Mouse (Mus musculus) liver, embryonic 12.5 days (tissue): ENCODE results near the gene Cldn10. TPM values are rescaled to one million over a fixed set of nuclear protein-coding genes. Genes with fewer than 3 reads are reported as not detected.
A peak's percentile ranks its signal among the peaks of the same experiment; 100 is the strongest.

Experiments used
- ATAC-seq: fragments of 200-750 bp; cut with Nextera tagmentation; 2 replicates; pipeline ENCODE4 v1.8.0; 2017; ENCODE audit warnings: moderate number of reproducible peaks, mild to moderate bottlenecking, moderate library complexity
- H3K27ac ChIP-seq: fragments of 300-500 bp; sonication (generic); 2 replicates; pipeline ENCODE4 v1.5.1; 2016; ENCODE audit warnings: mild to moderate bottlenecking
- H3K27me3 ChIP-seq: fragments of 300-500 bp; sonication (generic); replicated peaks from 2 replicates; pipeline ENCODE4 v1.6.1; 2016; ENCODE audit warnings: mild to moderate bottlenecking, moderate library complexity
- H3K36me3 ChIP-seq: fragments of 300-500 bp; sonication (generic); 2 replicates; pipeline ENCODE4 v1.6.1; 2016; ENCODE audit warnings: mild to moderate bottlenecking, moderate library complexity
- H3K4me1 ChIP-seq: fragments of 300-500 bp; sonication (generic); 2 replicates; pipeline ENCODE4 v1.6.1; 2016
- H3K4me2 ChIP-seq: fragments of 300-500 bp; sonication (generic); 2 replicates; pipeline ENCODE4 v1.6.1; 2016; ENCODE audit warnings: mild to moderate bottlenecking, moderate library complexity
- H3K4me3 ChIP-seq: fragments of 300-500 bp; sonication (generic); 2 replicates; pipeline ENCODE4 v1.5.1; 2016; ENCODE audit warnings: mild to moderate bottlenecking, moderate library complexity
- H3K9ac ChIP-seq: fragments of 300-500 bp; sonication (generic); 2 replicates; pipeline ENCODE4 v1.6.1; 2016; ENCODE audit warnings: mild to moderate bottlenecking, moderate library complexity
- H3K9me3 ChIP-seq: fragments of 300-500 bp; sonication (generic); replicated peaks from 2 replicates; pipeline ENCODE4 v1.6.1; 2016; ENCODE audit warnings: mild to moderate bottlenecking, moderate library complexity
- WGBS: fragments of 180-500 bp; shearing (Covaris S2); methylation state at CpG from one replicate; pipeline ENCODE4 v1.1.7; 2016; ENCODE audit not compliant: insufficient replicate concordance; 5-methylcytosine and 5-hydroxymethylcytosine counted together
- polyA plus RNA-seq: library from polyadenylated mRNA; unstranded; fragments of >200 nt; fragmentation: Nextera tagmentation; extraction: Ambion mirVana; gene quantifications from 2 replicates; pipeline ENCODE4 v1.2.1, GENCODE M21; 2016

The Cldn10 gene
- polyA plus RNA-seq, 1 experiment from 2014 or later: 0.30 TPM

DNA sequence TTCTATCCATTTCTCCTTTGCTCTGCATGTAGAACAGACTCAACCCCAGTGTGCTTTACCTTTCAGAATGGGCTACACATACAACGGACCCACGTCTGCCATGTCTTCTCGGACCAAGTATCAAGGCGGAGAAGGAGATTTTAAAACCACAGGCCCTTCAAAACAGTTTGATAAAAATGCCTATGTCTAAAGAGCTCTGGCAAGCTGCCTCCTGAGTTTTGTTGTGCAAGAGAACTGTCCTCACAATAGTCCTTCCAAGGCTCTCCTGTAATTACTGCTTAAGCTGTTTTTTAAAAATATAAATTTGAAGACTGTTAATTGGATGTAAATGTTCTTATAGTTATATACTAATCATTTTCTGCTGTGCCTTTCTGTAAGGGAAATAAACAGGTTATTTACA lies 86.4 kb downstream of the Cldn10 start:
- H3K4me2 ChIP-seq: no peak overlapping the region
- H3K27me3 ChIP-seq: no peaks in the 10 kb centered on the region
- no peaks in the 10 kb centered on the region for H3K9me3 ChIP-seq
- H3K36me3 ChIP-seq: peaks cover 14% of the 10 kb centered on the region; the same call in 1 of the 2 replicates
- no peak overlapping the region for H3K4me3 ChIP-seq
- no peak for ATAC-seq
- H3K27ac ChIP-seq: no peak overlapping the region
- 44% methylated on average over 4 of the region's 4 CpGs for WGBS
- H3K4me1 ChIP-seq: peaks cover 13% of the 10 kb centered on the region
- no peak overlapping the region for H3K9ac ChIP-seq

DNA sequence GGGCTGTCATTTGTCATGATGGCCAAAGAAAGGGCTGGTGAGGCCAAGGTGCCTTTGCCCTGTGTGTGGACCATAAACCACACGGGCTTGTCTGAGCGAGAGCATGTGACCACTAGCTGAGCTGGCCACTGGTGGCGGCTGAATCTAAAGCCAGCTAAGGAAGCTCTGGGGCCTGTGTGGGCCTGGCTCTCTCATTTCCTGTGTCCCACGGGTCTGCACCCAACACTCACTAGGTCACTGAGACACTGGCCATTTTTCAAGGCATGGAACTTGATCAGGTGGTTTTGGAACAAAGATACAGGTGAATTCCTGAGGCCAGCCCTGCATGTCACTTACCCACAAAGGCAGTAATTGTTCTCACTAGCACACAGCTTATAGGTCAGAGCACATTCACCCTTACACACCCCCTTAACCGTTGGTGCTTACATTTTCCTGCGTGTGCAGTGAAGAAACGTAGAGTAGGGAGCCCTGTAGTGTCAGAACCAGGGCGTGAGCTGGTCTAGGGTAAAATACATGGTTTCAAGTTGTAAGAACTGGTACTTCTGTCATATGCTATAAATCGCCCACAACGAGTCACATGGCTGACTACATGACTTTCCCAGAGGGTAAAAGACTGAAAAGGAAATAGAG lies 87.2 kb downstream of the Cldn10 start:
- H3K9me3 ChIP-seq: no peaks in the 10 kb centered on the region
- peaks cover 20% of the 10 kb centered on the region; the same call in 1 of the 2 replicates for H3K36me3 ChIP-seq
- no peak overlapping the region for H3K9ac ChIP-seq
- peaks cover 5% of the 10 kb centered on the region for H3K4me1 ChIP-seq
- H3K4me3 ChIP-seq: no peak overlapping the region
- H3K27ac ChIP-seq: no peak overlapping the region
- no peak overlapping the region for H3K4me2 ChIP-seq
- no peak for ATAC-seq
- H3K27me3 ChIP-seq: no peaks in the 10 kb centered on the region
- 66% methylated on average over 10 of the region's 10 CpGs for WGBS

DNA sequence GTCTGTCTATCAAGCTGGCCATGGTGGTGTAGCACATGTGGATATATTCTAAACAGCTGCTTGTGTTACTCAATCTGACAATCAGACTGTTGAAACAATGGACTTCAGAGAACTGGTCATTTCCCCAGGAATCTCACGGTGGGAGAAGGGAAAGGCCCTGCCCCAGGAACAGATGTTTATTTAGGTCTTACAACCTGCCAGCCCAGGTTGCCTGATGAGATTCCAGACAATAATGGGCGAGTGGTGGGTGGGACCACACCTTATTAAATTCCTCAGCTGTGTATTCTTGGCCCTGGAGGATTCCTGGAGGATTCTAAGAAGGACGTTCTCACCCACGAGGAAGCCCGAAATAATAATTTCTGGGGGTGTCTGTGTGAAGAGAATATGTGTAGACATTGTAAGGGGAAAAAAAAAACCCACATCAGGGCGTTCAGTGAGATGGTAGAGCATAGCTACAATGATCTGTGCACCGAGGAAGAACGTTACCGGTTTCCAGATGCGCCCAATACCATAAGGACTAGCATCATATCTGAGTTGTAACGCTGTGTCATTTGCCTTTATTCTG lies 90.7 kb downstream of the Cldn10 start:
- H3K9ac ChIP-seq: no peak overlapping the region
- WGBS: 81% methylated on average over 11 of the region's 11 CpGs
- no peaks in the 10 kb centered on the region for H3K27me3 ChIP-seq
- H3K4me1 ChIP-seq: peaks cover 15% of the 10 kb centered on the region
- H3K9me3 ChIP-seq: 0 out of 2 replicates have a peak, but pooled peaks cover 10% of the 10 kb centered on the region
- H3K4me2 ChIP-seq: no peak overlapping the region
- peaks cover 33% of the 10 kb centered on the region for H3K36me3 ChIP-seq
- no peak for ATAC-seq
- H3K27ac ChIP-seq: no peak overlapping the region
- no peak overlapping the region for H3K4me3 ChIP-seq

DNA sequence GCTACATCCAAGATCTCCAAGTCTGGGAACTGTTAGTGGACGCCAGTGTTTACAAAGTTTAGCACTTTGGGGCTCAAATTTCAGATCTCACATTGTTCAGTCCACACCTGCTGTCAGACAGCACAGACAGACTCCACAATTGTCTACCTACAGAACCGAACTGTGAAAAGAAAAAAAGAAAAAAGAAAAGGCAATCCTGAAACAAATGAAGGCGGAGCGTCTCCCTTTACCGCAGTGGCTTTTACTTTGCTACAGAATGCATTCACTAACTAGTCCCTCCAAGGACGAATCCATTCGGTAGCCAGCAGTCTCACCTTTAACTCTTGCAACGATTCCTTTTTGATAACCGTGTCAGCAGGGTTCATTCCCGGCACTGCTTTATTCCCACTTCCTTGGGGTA lies 93.0 kb downstream of the Cldn10 start:
- Histone ChIP-seq H3K36me3 (peaks cover 33% of the 10 kb centered on the region), H3K4me2 (no peak overlapping the region), H3K4me3 (no peak overlapping the region), H3K27ac (no peak overlapping the region), H3K9ac (no peak overlapping the region), H3K4me1 (peaks cover 37% of the 10 kb centered on the region), H3K27me3 (no peaks in the 10 kb centered on the region), H3K9me3 (0 out of 2 replicates have a peak, but pooled peaks cover 10% of the 10 kb centered on the region)
- 82% methylated on average over 10 of the region's 10 CpGs for WGBS
- no peak for ATAC-seq

DNA sequence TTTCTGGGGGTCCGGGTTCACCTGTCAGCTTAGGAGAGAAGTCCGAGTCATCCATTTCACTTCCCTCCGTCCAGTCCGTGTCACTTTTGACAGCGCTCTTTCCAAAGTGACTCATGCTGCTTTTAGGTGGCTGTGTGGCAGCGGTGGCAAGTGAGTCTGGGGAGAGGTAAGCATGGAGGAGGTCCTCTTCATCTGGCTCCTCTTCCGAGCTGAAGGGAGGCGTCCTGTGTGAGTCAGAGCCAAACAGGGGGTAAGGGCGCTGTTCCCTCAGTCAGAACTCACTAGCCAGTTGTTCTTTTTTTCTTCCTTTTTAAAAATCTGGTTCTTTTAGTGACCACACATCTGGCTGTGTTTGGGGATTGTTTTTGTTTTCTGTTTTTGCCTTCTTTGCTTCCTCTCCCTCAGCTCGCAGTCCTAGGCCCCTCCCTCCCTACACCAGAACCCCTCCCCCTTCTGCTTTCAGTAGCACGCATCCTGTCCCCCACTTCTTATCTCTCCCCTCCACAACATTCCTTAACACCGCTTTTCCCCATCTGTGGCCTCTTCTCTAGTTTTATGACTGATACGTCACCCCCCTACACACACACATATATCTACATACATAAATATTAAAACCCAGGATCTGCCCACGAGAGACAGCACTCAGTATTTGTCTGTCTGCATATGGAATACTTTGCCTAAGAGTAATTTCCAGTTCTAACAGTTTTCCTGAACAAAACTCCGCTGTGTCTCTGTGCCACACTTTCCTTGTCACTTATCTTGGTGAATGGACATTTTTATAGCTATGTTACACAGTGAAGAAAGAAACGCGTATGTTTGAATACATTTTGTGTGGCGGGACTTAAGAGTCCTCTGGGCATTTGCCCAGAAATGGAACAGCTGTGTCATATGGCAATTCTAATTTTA lies 95.9 kb downstream of the Cldn10 start:
- H3K36me3 ChIP-seq: peaks cover 24% of the 10 kb centered on the region
- WGBS: 47% methylated on average over 18 of the region's 18 CpGs
- peak overlapping the region; percentile 40 for H3K4me3 ChIP-seq
- H3K27ac ChIP-seq: peak overlapping the region; percentile 79
- 0 out of 2 replicates have a peak, but pooled peaks cover 10% of the 10 kb centered on the region for H3K9me3 ChIP-seq
- ATAC-seq: peak; percentile 93
- no peaks in the 10 kb centered on the region for H3K27me3 ChIP-seq
- peaks cover 41% of the 10 kb centered on the region for H3K4me1 ChIP-seq
- peak overlapping the region; percentile 41 for H3K9ac ChIP-seq
- peak overlapping the region; percentile 61 for H3K4me2 ChIP-seq

DNA sequence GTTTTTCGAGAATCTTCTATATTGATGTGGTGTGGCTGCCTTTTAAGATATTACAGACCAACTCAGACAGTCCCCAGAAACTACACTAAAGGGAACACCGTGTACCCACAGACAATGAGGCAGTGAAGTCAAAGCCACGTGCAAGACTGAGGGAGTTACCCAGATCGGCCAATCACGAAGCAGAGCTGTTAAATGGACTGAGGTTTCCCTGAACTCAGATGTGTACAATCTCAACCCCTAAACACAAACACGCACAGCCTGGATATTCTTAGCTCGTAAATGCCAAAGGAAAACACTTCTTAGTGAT lies 96.5 kb downstream of the Cldn10 start:
- no peak overlapping the region for H3K9ac ChIP-seq
- H3K27ac ChIP-seq: peak overlapping the region; percentile 79
- H3K9me3 ChIP-seq: 0 out of 2 replicates have a peak, but pooled peaks cover 10% of the 10 kb centered on the region
- H3K36me3 ChIP-seq: peaks cover 19% of the 10 kb centered on the region
- H3K27me3 ChIP-seq: no peaks in the 10 kb centered on the region
- peak; percentile 31; the same call in 1 of the 2 replicates for ATAC-seq
- 65% methylated on average over 7 of the region's 7 CpGs for WGBS
- H3K4me2 ChIP-seq: peak overlapping the region; percentile 61
- peaks cover 41% of the 10 kb centered on the region for H3K4me1 ChIP-seq
- H3K4me3 ChIP-seq: no peak overlapping the region

DNA sequence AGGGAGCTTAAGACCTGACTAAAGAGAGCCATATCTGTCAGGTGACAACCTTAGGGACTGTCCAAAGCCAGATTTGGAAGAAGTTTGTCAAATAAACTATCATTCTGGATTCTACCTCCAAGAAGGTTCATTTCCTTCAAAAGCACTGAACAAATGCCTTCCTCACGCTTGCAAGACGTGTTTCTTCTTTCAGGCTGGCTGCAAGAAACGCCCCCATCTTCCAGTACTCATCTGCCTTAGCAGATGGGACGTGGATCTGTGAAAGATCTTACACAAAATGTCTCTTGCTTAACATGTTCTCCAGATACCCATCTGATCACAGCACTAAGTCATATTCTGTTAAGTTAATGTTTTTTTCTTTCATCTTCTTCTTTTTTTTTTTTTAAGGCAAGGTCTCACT lies 102.4 kb downstream of the Cldn10 start:
- Histone ChIP-seq H3K27ac (no peak overlapping the region), H3K4me1 (peaks cover 10% of the 10 kb centered on the region), H3K9me3 (no peaks in the 10 kb centered on the region), H3K36me3 (no peaks in the 10 kb centered on the region), H3K27me3 (no peaks in the 10 kb centered on the region), H3K4me2 (no peak overlapping the region), H3K9ac (no peak overlapping the region), H3K4me3 (no peak overlapping the region)
- ATAC-seq: no peak
- 63% methylated on average over 4 of the region's 4 CpGs for WGBS

DNA sequence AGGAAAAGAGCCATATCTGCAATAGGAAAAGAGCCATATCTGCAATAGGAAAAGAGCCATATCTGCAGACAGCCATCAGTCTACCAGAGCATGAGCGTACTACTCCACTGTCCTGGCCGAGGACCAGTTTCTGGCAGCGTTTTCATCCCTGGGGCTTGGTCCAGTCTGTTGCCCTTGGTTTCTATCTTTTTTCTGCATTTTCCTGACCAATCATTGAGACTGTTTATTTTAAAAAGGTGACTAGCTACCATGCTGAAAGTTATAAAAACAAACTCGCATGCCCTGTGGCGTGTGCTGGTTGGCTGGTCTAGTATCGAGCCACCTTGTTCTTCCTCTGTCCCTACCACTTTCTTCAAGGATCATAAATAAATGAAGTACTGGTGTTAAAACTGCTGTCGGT lies 107.5 kb downstream of the Cldn10 start:
- Histone ChIP-seq H3K4me1 (no peaks in the 10 kb centered on the region), H3K9me3 (no peaks in the 10 kb centered on the region), H3K36me3 (no peaks in the 10 kb centered on the region), H3K27me3 (no peaks in the 10 kb centered on the region), H3K4me3 (no peak overlapping the region), H3K4me2 (no peak overlapping the region), H3K9ac (no peak overlapping the region), H3K27ac (no peak overlapping the region)
- 76% methylated on average over 7 of the region's 7 CpGs for WGBS
- ATAC-seq: no peak

DNA sequence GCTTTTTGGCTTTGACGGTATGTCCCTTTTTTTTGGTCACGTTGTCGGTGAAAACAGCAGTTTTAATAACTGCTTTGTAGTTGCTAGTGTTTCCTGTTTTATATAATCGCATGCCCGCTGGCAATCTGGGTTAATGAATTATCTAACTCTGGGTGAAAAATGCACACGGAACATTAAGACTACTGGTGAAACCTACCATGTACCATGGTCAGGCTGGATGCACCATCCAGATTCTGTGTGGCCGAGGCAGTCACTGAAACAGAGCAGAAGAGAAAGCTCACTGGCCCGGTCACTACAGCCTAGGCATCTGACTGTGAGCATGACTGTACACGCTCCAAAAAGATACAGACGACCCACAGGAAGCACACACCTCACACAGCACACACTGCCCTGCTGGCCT lies 107.9 kb downstream of the Cldn10 start:
- 78% methylated on average over 10 of the region's 10 CpGs for WGBS
- Histone ChIP-seq H3K27ac (no peak overlapping the region), H3K4me2 (no peak overlapping the region), H3K36me3 (no peaks in the 10 kb centered on the region), H3K4me3 (no peak overlapping the region), H3K4me1 (no peaks in the 10 kb centered on the region), H3K9me3 (no peaks in the 10 kb centered on the region), H3K27me3 (no peaks in the 10 kb centered on the region), H3K9ac (no peak overlapping the region)
- ATAC-seq: no peak

DNA sequence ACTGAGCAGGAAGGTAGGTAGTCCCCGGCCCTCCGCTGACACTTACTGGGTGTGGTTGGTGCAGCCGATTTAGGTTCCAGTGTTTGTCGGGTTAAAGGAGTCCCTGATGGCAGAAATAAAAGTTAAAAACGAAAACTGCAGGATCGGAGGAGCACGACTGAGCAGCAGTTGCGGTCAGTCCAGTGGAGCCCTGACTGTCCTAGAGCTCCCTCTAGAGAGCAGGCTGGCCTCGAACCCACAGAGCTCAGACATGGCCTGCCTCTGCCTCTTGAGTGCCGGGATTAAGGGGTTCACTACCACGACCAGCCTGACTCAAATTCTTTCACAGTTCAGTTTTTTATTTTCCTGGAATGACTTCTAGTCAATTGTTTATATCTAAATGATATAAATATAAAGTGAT lies 112.2 kb downstream of the Cldn10 start:
- Histone ChIP-seq H3K4me1 (peaks cover 8% of the 10 kb centered on the region), H3K9me3 (no peaks in the 10 kb centered on the region), H3K36me3 (peaks cover 4% of the 10 kb centered on the region; the same call in 1 of the 2 replicates), H3K4me3 (no peak overlapping the region), H3K27me3 (no peaks in the 10 kb centered on the region), H3K9ac (no peak overlapping the region), H3K4me2 (no peak overlapping the region), H3K27ac (no peak overlapping the region)
- WGBS: 71% methylated on average over 11 of the region's 11 CpGs
- 0 out of 2 replicates have a peak, but pooled peaks have one; percentile 40 for ATAC-seq

DNA sequence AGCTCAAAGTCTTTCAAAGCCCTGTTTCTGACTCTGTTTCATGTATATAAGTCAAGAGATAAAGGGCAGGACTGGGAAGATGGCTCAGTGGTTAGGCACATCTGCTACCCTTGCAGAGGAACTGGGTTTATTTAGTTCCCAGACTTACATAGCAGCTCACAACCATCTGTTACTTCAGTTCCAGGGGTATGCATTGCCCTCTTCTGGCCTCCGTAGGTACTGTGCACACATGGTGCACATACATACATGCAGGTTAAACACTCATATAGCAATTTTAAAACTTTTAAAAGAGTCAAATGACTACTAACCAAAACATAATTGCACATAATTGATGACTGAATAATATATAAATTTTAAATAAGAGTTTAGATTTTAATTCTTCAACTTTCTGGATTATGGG lies 113.2 kb downstream of the Cldn10 start:
- no peak overlapping the region for H3K4me2 ChIP-seq
- ATAC-seq: no peak
- no peak overlapping the region for H3K4me3 ChIP-seq
- no peak overlapping the region for H3K9ac ChIP-seq
- no peaks in the 10 kb centered on the region for H3K9me3 ChIP-seq
- H3K36me3 ChIP-seq: peaks cover 4% of the 10 kb centered on the region; the same call in 1 of the 2 replicates
- no peaks in the 10 kb centered on the region for H3K27me3 ChIP-seq
- WGBS: 86% methylated on average over 1 of the region's 1 CpGs
- H3K27ac ChIP-seq: no peak overlapping the region
- H3K4me1 ChIP-seq: peaks cover 8% of the 10 kb centered on the region

DNA sequence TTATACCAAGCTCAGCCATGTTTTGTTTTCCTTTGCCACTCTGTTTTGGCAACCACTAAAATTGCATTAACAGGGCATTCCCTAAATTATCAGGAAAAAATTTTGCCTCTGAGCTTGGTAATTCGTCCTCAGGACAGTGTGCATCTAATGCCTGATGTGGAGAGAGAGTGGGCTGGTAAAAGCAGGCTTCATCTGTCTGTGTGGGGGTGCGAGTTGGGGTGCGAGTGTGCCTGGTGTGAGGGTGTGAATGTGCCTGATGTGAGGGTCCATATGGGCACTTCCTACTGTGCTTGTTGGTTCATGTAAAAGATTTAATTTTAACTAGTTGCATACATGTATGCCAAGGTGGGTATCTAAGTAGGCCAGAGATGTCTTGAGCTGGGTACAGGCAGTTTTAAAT lies 115.7 kb downstream of the Cldn10 start:
- H3K9me3 ChIP-seq: no peaks in the 10 kb centered on the region
- peaks cover 4% of the 10 kb centered on the region; the same call in 1 of the 2 replicates for H3K36me3 ChIP-seq
- 66% methylated on average over 3 of the region's 3 CpGs for WGBS
- no peak overlapping the region for H3K27ac ChIP-seq
- peaks cover 8% of the 10 kb centered on the region for H3K4me1 ChIP-seq
- ATAC-seq: no peak
- H3K4me3 ChIP-seq: no peak overlapping the region
- H3K4me2 ChIP-seq: no peak overlapping the region
- H3K9ac ChIP-seq: no peak overlapping the region
- 0 out of 2 replicates have a peak, but pooled peaks cover 2% of the 10 kb centered on the region for H3K27me3 ChIP-seq
